Mouse (Mus musculus) liver, adult 2 months (tissue): Measurements from ENCODE around the gene Smg6. TPM values are rescaled to one million over a fixed set of nuclear protein-coding genes. Genes with fewer than 3 reads are reported as not detected.

Experiments
- DNase-seq: peaks from one replicate; pipeline ENCODE4 v3.0.0-alpha.2; 2011; ENCODE audit warnings: low read depth, low spot score; ENCODE audit errors: extremely low read depth
- H3K27ac ChIP-seq: fragments of 200-500 bp; replicated peaks from 2 replicates; pipeline ENCODE4 v1.5.1; 2012; ENCODE audit warnings: low read depth, mild to moderate bottlenecking, control low read depth, inconsistent platforms, low read length; ENCODE audit not compliant: insufficient read depth
- H3K27me3 ChIP-seq: fragments of 200-500 bp; 2 replicates; pipeline ENCODE4 v1.6.1; 2012; ENCODE audit warnings: mild to moderate bottlenecking, moderate library complexity, low read length, inconsistent platforms; ENCODE audit not compliant: control insufficient read depth, insufficient read depth
- H3K36me3 ChIP-seq: fragments of 200-500 bp; 2 replicates; pipeline ENCODE4 v1.6.1; 2012; ENCODE audit warnings: low read length, inconsistent platforms; ENCODE audit not compliant: control insufficient read depth, insufficient read depth
- H3K4me1 ChIP-seq: fragments of 200-500 bp; 2 replicates; pipeline ENCODE4 v1.6.1; 2011; ENCODE audit warnings: low read length; ENCODE audit not compliant: control insufficient read depth, insufficient read depth
- H3K4me3 ChIP-seq: fragments of 200-500 bp; 2 replicates; pipeline ENCODE4 v1.5.1; 2011; ENCODE audit warnings: low read depth, mild to moderate bottlenecking, control low read depth, low read length, moderate library complexity; ENCODE audit not compliant: insufficient read depth
- H3K79me2 ChIP-seq: fragments of 200-500 bp; 2 replicates; pipeline ENCODE4 v1.6.1; 2012; ENCODE audit warnings: inconsistent platforms, mild to moderate bottlenecking, low read length, moderate library complexity; ENCODE audit not compliant: control insufficient read depth, insufficient read depth
- H3K9ac ChIP-seq: fragments of 200-500 bp; 2 replicates; pipeline ENCODE4 v1.6.1; 2012; ENCODE audit warnings: low read depth, mild to moderate bottlenecking, control low read depth, inconsistent platforms, low read length
- CTCF ChIP-seq: fragments of 200-500 bp; IDR thresholded peaks from 2 replicates; pipeline ENCODE4 v1.5.1; 2011; ENCODE audit warnings: low read depth, low read length, control low read depth
- POLR2A ChIP-seq: fragments of 200-500 bp; IDR thresholded peaks from 2 replicates; pipeline ENCODE4 v1.6.1; 2011; ENCODE audit warnings: low read length, control low read depth; ENCODE audit not compliant: insufficient read depth; ENCODE audit errors: extremely low read depth
- WGBS: fragments of 180-500 bp; shearing (Covaris S2); methylation state at CpG from one replicate; pipeline ENCODE4 v1.1.7; 2018; 5-methylcytosine and 5-hydroxymethylcytosine counted together
- polyA plus RNA-seq: library from polyadenylated mRNA; depleted of rRNA; stranded (reverse); fragments of >200 nt; gene quantifications from 2 replicates; pipeline ENCODE4 v1.2.3, GENCODE M21; 2012
- total RNA-seq: library from RNA; depleted of rRNA; stranded (reverse); fragments of >200 nt; gene quantifications from 2 replicates; pipeline ENCODE4 v1.2.3, GENCODE M21; 2014

Smg6 gene
- total and polyA plus RNA-seq, 2 experiments = 12.8 to 16.6 TPM

DNA sequence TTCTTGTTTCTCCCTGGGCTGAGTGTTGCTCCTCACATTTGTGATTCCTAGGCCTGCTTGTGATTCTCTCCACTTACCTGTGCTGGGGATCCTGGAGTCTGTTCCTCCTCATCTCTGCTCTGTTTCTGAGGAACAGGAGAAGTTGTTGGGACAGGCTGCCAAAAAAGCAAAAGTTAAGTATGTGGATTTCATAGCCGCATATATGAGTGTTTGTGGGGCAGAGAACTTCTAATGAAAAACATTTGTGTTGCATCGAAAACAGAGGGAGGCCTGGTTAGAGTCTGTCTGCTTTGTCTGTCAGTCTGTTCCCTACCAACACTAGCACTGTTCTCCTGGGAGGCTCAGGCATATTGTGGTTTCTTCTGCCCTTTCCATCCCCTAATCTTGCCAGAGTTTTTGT is 148.1 kb downstream of the Smg6 start:
- DNase-seq = no peak
- H3K27me3 ChIP-seq = no peaks in the 10 kb centered on the region
- no peak overlapping the region for H3K27ac ChIP-seq
- TF ChIP-seq POLR2A (no peak), CTCF (no peak)
- H3K36me3 ChIP-seq = no peaks in the 10 kb centered on the region
- WGBS = 88% methylated on average over 2 of the region's 2 CpGs
- H3K9ac ChIP-seq = no peak overlapping the region
- no peaks in the 10 kb centered on the region; the same call in 1 of the 2 replicates for H3K79me2 ChIP-seq
- no peaks in the 10 kb centered on the region for H3K4me1 ChIP-seq
- H3K4me3 ChIP-seq = no peak overlapping the region

DNA sequence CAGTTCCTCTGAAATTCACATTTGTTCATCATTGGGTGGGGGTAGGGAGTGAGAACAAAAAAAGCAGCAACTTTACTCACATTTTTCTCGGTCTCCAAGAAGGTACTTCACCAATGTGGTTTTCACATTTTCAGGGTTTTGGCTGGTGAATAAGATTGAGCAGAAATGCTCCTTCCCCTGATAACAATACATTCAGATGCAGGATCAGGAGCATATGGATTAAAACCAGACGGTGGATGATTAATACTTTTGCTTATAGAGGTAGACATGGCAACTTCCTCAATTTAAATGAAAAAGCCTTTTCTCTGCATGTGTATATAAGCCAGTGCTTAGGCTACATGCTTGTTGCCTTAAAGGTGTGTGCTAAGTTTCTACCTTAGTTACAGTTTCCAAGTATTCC is 148.9 kb downstream of the Smg6 start:
- no peaks in the 10 kb centered on the region for H3K4me1 ChIP-seq
- H3K27ac ChIP-seq = no peak overlapping the region
- no peaks in the 10 kb centered on the region for H3K36me3 ChIP-seq
- TF ChIP-seq POLR2A (no peak), CTCF (no peak)
- H3K4me3 ChIP-seq = no peak overlapping the region
- no peaks in the 10 kb centered on the region; the same call in 1 of the 2 replicates for H3K79me2 ChIP-seq
- H3K27me3 ChIP-seq = no peaks in the 10 kb centered on the region
- H3K9ac ChIP-seq = no peak overlapping the region
- 76% methylated on average over 2 of the region's 2 CpGs for WGBS
- no peak for DNase-seq

DNA sequence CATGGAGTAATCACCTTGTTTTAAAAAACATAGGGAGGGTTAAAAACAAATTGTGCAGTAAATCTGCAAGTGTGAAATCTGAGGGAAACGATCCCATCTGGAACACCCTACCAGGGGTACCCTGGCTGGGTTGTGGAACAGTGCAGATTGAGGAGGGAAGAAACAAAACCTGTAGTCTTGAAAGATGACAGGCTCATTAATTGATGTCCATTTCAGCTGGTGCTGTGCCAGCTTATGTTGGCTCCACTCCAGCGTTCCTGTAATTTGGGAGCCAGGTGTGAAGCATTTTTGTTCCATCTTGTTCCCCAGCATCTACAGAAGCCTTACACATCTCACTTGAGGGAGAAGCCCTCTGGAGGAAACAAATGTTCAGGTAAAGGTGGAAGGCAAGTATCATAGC is 153.0 kb downstream of the Smg6 start:
- Histone ChIP-seq H3K79me2 (no peaks in the 10 kb centered on the region; the same call in 1 of the 2 replicates), H3K4me1 (no peaks in the 10 kb centered on the region), H3K9ac (no peak overlapping the region), H3K27ac (no peak overlapping the region), H3K4me3 (no peak overlapping the region), H3K27me3 (no peaks in the 10 kb centered on the region), H3K36me3 (peaks cover 5% of the 10 kb centered on the region)
- TF ChIP-seq POLR2A (no peak), CTCF (no peak)
- 86% methylated on average over 2 of the region's 2 CpGs for WGBS
- DNase-seq = no peak

DNA sequence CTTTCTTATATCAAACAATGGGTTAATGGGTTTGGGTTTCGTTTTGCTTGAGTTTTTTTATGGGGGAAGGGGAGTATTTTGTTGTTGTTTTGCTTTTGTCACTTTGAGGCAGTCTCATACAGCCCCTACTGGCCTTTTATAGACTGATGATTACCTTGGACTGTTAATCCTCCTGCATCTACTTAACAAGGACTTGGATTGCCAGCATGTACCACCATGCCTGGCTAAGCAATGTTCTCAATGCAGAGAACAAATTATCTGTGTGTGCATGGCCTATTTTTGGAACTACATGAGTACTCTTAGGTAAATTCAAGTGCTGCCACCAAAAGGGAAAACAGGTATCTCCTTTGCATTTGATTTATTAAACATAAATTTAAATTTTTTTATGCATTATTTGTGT is 157.4 kb downstream of the Smg6 start:
- H3K4me1 ChIP-seq = no peaks in the 10 kb centered on the region
- H3K27me3 ChIP-seq = no peaks in the 10 kb centered on the region
- H3K36me3 ChIP-seq = peaks cover 5% of the 10 kb centered on the region
- TF ChIP-seq CTCF (no peak), POLR2A (no peak)
- no peak overlapping the region for H3K4me3 ChIP-seq
- no peaks in the 10 kb centered on the region for H3K79me2 ChIP-seq
- 88% methylated on average over 1 of the region's 1 CpGs for WGBS
- H3K27ac ChIP-seq = no peak overlapping the region
- no peak for DNase-seq
- no peak overlapping the region for H3K9ac ChIP-seq

DNA sequence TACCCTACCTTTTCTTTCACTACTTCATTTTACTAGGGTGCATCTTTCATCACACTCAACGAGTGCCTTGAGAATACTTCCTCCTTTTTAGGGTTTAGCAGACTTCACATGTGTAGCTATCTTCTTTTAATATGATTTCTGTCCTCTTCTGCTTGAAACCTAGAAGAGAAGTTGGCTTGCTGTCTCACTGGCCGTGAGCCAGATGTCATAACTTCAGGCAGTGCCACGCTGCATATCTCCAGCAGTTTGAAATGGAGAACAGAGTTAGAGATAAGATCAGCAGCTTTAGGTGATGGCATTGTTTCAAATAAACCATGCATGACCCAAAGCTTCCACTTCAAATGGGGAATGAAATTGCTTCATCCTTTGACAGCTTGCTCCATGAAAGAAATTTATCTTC is 166.5 kb downstream of the Smg6 start:
- H3K36me3 ChIP-seq = no peaks in the 10 kb centered on the region
- H3K27ac ChIP-seq = no peak overlapping the region
- WGBS = 56% methylated on average over 3 of the region's 3 CpGs
- H3K27me3 ChIP-seq = no peaks in the 10 kb centered on the region
- H3K79me2 ChIP-seq = no peaks in the 10 kb centered on the region; the same call in 1 of the 2 replicates
- no peaks in the 10 kb centered on the region for H3K4me1 ChIP-seq
- no peak overlapping the region for H3K4me3 ChIP-seq
- H3K9ac ChIP-seq = no peak overlapping the region
- peak; percentile 20 for DNase-seq
- TF ChIP-seq CTCF (no peak), POLR2A (no peak)

DNA sequence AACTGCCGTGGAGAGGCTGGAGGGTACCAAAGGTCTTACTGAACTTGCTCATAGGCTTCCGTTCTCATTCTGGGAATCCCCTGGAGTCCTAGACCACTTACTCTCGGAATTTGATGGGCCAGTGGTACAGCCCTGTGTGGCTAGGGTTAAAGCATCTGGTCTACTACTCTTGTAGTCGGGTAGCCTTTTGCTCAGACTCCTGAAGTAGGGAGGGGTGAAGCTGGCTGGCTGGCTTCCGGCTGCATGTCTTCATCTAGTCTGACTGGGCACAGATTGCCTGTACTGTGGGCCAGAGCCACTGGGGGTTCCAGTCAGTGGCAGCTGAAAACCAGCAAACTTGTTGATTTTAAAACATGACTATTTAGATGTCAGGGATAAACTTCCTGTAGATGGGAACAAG is 167.0 kb downstream of the Smg6 start:
- WGBS = 85% methylated on average over 5 of the region's 5 CpGs
- no peaks in the 10 kb centered on the region for H3K4me1 ChIP-seq
- H3K79me2 ChIP-seq = no peaks in the 10 kb centered on the region; the same call in 1 of the 2 replicates
- no peak overlapping the region for H3K27ac ChIP-seq
- H3K27me3 ChIP-seq = no peaks in the 10 kb centered on the region
- no peak overlapping the region for H3K9ac ChIP-seq
- H3K4me3 ChIP-seq = no peak overlapping the region
- no peak for TF ChIP-seq POLR2A
- TF ChIP-seq CTCF = no peak
- peak; percentile 10 for DNase-seq
- peaks cover 2% of the 10 kb centered on the region; the same call in 1 of the 2 replicates for H3K36me3 ChIP-seq
